Mouse (Mus musculus) CH12.LX (cell line): ENCODE data around the gene Ahsa1.

Experiments used
- CTCF ChIP-seq, 2 experiments: IDR thresholded peaks in 1 of 2; conservative IDR thresholded peaks in 1 of 2; 2 replicates each; pipeline ENCODE4 v1.5.1; 2011 to 2012; ENCODE audit warnings: low read depth in 2 of 2, low read length in 2 of 2, improper control_type of control experiment in 1 of 2, inconsistent platforms in 1 of 2, mild to moderate bottlenecking in 1 of 2, moderate library complexity in 1 of 2
- E2F4 ChIP-seq: IDR thresholded peaks from 2 replicates; pipeline ENCODE4 v1.6.1; 2011; ENCODE audit warnings: low read depth, low read length, improper control_type of control experiment; ENCODE audit not compliant: insufficient replicate concordance
- ELF1 ChIP-seq: IDR thresholded peaks from 2 replicates; pipeline ENCODE4 v1.6.1; 2014; ENCODE audit warnings: low read depth, mild to moderate bottlenecking, inconsistent platforms, low read length, improper control_type of control experiment
- IRF4 ChIP-seq: IDR thresholded peaks from 2 replicates; pipeline ENCODE4 v1.6.1; 2014; ENCODE audit warnings: low read depth, mild to moderate bottlenecking, inconsistent platforms, low read length, improper control_type of control experiment
- KAT2A ChIP-seq: IDR thresholded peaks from 2 replicates; pipeline ENCODE4 v1.6.1; 2012; ENCODE audit warnings: low read length, improper control_type of control experiment, inconsistent platforms; ENCODE audit not compliant: insufficient replicate concordance
- MYC ChIP-seq: IDR thresholded peaks from 2 replicates; pipeline ENCODE4 v1.6.1; 2011; ENCODE audit warnings: low read depth, mild to moderate bottlenecking, improper control_type of control experiment, low read length
- NELFE ChIP-seq: IDR thresholded peaks from 2 replicates; pipeline ENCODE4 v1.6.1; 2011; ENCODE audit warnings: low read depth, low read length, improper control_type of control experiment
- POLR2A ChIP-seq: IDR thresholded peaks from 2 replicates; pipeline ENCODE4 v1.6.1; 2011; ENCODE audit warnings: low read depth, mild to moderate bottlenecking, improper control_type of control experiment, low read length
- POLR2AphosphoS2 ChIP-seq: IDR thresholded peaks from 2 replicates; pipeline ENCODE4 v1.6.1; 2011; ENCODE audit warnings: low read depth, low read length, improper control_type of control experiment
- RAD21 ChIP-seq: IDR thresholded peaks from 2 replicates; pipeline ENCODE4 v1.6.1; 2011; ENCODE audit warnings: low read depth, mild to moderate bottlenecking, low read length, improper control_type of control experiment, moderate library complexity
- UBTF ChIP-seq: IDR thresholded peaks from 2 replicates; pipeline ENCODE4 v1.6.1; 2012; ENCODE audit warnings: low read depth, mild to moderate bottlenecking, inconsistent platforms, low read length, improper control_type of control experiment, moderate library complexity
- ZNF384 ChIP-seq: IDR thresholded peaks from 2 replicates; pipeline ENCODE4 v1.6.1; 2012; ENCODE audit warnings: low read depth, low read length, improper control_type of control experiment, inconsistent platforms

GRCm38 (mm10) chr12:87319229-87319628, 53.0 kb downstream of the Ahsa1 start:
- no peak for TF ChIP-seq MYC
- TF ChIP-seq CTCF (conservative IDR thresholded peaks at IDR 0.05 in 1 of 2, IDR thresholded peaks at IDR 0.05 in 1 of 2; ENCODE audit: low read depth in 2 of 2, low read length in 2 of 2) = no peak
- TF ChIP-seq POLR2A = no peak
- TF ChIP-seq UBTF = no peak
- no peak for TF ChIP-seq ELF1
- no peak for TF ChIP-seq KAT2A
- TF ChIP-seq RAD21 = no peak
- TF ChIP-seq NELFE = no peak
- no peak for TF ChIP-seq ZNF384
- no peak for TF ChIP-seq IRF4
- no peak for TF ChIP-seq E2F4
- TF ChIP-seq POLR2AphosphoS2 = no peak
